Mouse (Mus musculus): ENCODE results near the gene Nectin2.

Nectin2 gene

DNA sequence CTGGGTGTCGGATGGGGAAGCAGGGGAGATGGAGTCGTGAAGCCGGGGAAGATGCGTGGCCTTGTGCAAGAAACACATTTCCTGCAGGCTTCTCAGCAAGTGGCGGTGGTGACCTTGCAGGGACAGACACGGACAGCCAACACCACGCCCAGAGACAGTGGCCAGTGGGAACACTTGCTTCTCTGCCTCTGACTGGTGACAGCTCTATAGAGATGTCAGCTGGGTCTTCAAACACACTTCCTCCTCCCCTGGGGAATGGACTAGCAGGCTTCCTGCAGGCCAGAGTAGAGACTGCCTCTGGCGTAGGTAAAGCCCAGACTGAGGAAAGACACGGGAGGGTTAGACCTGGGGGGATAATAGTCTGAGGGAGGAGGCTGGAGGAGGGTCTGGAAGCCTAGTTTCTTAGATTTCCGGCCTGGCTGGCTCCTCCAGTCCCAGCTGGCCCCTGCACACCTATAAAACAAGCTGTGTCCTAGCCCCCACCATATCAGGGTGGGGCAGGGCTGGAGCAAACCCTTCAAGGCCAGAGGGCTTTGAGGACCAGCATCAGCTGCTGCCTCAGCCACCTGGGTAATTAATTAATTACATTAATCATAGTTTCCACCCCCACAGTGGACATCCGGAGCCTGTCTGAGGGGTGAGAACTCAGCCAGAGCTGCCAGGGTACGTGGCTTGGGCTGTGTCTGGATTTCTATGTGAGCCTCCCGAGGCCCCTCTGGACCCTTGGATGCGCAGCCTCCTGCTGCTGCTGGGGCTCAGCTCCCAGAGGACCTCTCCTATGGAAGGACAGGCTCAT lies 5.5 kb downstream of the Nectin2 start:
- no peak for DNase-seq (ENCODE audit: low read depth, low spot score)

DNA sequence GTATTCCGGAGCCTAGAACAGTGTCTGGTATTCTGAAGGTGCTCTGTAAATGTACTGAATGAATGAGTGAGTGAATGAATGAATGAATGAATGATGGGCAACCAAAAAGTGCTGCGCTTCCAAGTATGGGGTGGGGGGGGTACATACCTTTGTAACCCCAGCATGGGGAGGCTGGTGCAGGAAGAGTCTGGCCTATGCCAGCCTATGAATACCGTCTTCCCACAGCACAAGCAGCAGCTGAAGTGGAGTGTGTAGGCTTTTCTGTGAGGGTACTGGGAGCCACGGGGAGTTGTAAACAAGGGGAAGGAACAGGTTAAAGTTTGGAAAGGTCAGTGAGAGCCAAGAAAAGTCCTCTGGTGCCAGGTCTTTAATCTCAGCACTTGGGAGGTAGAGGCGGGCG lies 6.5 kb downstream of the Nectin2 start:
- DNase-seq (ENCODE audit: low read depth, low spot score), result no peak

DNA sequence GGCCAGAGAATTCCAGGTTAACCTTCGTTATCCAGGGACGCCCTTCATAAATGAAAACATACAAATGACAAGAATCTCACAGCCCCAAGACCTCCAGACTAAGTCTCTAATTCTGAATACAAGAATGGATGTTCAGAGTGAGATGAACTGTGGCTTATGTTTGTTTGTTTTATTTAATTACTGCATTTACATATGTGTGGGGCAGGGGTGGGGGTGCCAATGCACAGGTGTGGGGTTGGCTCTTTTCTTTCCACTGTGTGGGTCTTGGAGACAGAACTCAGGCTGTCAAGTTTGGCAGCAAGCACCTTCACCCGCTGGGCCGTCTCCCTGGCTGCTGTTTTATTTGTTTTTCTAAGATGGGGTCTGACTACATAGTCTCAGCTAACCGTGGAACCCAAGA lies 7.8 kb downstream of the Nectin2 start:
- no peak for DNase-seq (ENCODE audit: low read depth, low spot score)

DNA sequence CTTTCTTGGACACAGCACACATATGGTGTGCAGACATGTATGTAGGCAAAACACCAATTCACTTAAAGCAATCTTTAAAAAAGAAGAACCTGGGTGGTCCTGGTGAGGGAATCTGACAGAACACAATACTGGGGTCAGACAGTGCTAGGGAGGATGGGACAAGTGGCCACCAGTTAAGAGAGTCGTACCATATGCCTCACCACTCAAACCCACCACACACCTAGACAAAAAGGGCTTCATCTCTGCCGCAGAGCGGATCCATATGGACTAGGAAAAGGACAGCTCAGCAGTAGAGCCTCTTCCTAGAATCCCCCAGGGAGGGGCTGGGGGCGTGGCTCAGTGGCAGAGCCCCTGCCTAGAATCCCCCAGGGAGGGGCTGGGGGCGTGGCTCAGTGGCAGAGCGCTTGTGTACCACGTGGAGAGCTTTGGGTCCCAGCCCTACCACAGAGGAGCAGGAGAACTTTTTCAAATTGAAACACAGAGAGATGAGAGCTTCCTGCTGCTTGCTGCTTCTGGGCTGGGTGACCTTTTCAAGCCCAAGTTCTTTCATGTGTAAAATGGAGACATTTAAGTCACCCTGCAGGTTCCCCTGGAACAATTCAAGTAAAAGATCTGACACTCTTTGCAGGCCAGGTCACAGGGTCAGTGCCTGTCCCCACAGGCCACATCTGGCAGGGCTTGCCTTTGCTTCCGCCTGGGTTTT lies 8.8 kb downstream of the Nectin2 start:
- no peak for DNase-seq (ENCODE audit: low read depth, low spot score)

DNA sequence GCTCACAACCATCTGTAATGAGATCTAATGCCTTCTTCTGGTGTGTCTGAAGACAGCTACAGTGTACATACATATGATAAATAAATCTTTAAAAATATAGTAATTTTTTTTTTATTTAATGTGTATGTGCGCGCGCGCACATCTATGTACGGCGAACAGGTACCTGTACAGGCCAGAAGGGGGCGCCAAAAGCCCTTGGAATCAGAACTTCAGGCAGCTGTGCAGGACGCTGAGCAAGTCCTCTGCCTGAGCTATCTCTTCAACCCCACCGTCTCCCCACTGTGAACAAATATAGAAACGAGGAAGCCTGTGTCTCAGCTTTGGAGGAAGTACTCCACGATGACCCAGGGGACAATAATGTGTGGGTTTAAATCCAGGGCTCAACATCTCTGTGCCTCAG lies 10.0 kb downstream of the Nectin2 start:
- no peak for DNase-seq (ENCODE audit: low read depth, low spot score)

DNA sequence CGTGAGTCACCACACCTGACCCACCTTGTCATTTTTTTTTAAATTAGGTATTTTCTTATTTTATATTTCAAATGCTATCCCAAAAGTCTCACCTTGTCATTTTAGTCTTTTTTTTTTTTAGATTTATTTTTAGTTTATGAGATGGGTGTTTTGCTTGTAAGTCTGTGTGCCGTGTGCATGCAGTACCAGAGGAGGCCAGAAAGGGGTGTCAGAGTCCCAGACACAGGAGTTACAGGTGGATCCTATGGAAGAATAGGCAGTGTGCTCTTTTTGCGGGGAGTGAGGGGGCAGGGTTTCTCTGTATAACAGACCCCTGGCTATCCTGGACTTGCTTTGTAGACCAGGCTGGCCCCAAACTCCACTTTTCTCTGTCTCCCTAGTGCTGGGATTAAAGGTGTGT lies 11.5 kb downstream of the Nectin2 start:
- no peak for DNase-seq (ENCODE audit: low read depth, low spot score)

DNA sequence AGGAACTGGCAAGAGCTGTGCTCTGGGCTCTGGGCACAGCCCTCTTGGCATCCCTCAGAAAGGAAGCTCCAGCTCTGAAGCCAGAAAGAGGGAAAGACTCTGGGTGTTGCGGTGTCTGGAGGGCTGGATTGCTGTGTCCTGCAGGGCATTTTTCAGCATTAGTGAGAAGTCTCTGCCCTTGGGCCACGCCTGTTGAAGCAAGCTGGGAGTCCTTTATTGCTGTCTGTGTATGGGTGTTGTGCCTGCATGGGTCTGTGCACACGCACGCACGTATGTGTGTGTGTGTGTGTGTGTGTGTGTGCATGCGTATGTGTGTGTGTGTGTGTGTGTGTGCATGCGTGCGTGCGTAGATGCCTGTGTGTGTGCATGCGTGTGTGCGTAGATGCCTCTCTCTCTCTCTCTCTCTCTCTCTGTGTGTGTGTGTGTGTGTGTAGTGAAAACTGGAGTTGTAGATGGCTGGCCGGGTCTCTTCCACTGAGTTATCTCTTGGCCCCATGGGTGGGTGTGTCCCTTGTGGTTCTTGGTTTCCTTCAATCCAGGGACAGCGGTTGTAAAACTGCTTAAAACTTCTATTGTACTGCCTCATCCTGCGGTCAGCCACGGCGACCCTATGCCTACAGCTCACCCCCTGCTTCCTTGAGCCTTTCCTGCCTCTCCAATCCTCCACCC lies 13.8 kb downstream of the Nectin2 start:
- DNase-seq (ENCODE audit: low read depth, low spot score), result no peak

DNA sequence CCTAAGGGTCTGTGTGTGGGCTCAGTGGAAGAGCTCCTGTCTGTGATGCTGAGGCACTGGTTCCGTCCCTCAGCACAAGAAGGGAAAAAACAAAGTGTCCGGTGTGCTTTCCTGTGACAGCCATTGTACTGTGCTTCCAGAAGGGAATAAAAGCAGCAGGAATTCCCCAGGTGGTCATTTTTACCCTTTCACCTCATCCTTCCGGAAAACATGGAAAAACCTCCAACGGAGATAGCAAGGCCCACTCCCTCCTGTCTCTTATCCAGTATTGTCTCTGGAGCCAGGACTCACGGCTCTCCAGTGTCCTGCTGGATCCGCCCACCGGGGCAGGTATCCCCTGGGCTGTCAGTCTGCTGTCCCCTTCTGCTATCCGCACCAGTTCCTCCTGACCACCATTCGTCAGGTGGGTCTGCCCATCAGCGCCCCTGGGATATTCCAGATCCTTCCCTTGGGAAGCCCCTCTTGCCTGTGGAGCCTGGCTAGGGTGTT lies 16.1 kb downstream of the Nectin2 start:
- no peak for DNase-seq (ENCODE audit: low read depth, low spot score)

DNA sequence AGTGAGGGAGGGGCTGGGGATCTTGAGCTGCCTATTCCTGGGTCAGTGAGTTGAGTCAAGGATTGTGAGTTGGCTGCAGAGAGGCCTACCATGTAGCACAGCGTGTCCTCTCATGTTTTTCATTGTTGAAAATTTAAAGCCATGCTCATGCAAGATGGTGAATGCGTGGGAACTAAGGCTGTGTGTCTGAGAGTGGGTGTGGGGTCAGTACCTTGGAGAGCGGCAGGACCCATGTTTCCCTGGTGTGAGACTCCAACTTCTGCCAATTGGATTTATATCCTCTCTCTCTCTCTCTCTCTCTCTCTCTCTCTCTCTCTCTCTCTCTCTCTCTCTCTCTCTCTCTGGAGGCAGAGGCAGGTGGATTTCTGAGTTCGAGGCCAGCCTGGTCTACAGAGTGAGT lies 23.7 kb downstream of the Nectin2 start:
- no peak for DNase-seq (ENCODE audit: low read depth, low spot score)

DNA sequence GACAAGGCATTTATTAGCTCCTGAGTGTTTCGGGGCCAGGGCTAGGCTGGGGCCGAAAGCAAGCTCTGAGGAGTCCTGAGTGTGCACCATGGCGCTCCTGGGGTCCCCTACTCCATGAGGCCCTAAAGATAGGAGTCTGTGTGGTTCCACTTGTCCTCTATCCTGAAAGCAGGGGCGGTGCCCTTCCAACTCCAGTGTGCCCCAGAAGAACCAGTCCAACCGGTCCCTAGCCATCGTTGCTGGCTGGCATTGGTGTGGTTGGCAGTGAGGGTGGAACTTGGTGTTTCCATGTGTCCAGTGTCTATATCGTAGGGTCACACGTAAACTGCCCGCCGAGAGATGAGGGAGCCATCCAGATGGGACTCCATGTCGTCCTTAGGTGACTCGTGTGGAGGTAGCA lies 26.1 kb downstream of the Nectin2 start:
- no peak for DNase-seq (ENCODE audit: low read depth, low spot score)

DNA sequence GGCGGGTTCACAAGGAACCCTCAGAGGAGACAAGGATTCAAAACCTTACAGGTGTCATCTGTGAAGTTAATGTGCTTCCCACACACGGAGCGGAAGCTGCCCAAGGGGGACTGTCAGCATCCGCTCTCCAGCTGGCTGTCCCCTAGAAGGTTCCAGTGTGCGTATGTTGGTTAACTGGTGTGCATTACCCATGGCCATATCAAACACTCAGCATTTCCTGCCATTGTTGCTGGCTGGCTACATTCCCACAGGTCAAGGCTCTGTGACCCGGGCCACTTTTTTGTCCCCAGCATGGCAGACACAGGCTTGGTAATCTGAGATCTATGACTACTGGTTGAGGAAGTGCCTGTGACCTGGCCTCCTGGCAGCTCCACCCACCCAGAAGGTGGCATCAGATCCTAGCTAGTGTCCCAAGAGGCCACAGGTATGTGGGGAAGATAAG lies 27.5 kb downstream of the Nectin2 start:
- no peak for DNase-seq (ENCODE audit: low read depth, low spot score)

DNA sequence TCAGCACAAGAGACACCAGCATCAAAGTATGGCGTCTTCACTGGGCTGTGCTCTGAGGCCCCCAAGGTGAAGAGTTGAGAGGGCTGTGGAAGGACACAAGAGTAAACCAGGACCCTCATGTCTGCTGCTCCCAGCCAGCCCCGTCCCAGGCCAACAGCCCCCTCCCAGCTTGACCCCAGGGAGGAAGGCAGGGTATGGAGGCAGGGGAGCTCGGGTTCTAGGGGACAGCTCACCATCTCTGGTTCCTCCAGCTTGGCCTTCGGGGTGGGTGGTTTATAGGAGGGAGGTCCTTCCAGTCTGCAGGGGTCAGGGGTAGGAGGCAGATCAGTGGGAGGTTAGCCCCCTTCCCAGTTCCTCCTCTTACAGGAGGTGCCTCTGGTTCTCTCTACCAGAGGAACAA lies 31.1 kb downstream of the Nectin2 start:
- DNase-seq (ENCODE audit: low read depth, low spot score), result no peak

DNA sequence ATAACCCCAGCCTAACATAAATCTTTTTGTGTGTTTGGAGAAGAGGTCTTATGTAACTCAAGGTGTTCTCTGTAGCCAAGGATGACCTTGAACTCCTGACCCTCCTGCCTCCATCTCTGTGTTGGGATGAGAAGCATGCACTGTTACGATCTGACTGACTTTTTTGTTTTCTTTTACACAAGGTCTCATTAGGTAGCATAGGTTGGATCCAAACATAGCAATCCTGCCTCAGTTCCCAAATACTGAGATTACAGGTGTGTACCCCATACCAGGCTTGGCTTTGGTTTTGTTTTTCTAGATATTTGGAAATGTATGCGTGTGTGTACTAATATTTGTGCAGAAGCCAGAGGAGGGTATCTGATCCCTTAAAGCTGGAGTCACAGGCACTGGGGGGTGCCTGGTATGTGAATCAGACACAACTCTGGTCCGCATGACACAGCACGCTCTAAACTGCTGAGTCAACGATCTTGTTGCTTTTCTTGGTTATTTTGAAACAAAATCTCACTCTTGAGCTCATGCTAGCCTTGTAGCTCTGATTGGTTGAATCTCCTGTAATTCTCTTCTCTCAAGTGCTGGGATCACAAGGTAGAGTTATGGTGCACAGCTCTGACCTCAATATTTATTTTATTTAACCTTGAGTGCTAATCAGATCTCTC lies 31.9 kb downstream of the Nectin2 start:
- DNase-seq (ENCODE audit: low read depth, low spot score), result no peak

DNA sequence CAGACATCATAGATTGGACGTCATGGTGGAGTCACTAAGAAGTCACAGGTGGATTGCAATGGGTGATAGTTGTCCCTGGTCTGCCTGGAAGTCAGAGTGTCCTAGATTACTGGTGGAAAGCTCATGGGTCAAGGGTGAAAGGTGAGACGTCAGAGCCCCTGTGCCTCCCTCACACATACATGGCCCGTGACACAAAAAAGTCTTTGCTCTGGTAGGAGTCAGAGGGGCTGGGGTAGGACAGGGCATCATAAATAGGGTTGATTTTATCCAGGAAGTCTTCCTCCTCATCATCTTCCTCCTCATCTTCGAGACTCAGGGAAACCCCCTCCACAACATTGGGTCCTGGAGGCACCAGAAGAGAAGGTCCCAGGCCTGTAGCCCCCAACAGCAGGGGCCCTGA lies 32.9 kb downstream of the Nectin2 start:
- DNase-seq (ENCODE audit: low read depth, low spot score), result no peak

DNA sequence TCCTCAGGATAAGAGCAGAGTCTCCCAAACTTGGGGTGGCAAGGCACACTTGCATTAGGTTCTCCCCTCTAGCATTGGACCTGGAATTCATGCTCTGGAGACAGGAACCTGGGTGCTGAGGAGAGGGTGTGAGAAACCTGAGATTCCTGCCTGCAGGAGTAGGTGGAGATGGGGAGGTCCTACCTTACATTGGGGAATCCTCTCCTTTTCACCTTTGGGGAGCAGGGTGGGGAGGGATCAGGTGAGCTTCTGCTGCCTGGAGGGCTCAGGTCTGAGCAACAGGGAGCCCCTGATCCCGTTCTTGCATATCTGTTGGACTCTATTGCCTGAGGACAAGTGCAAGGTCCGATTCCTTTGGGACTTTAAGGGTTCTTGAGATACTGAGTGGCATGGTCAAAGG lies 33.5 kb downstream of the Nectin2 start:
- DNase-seq (ENCODE audit: low read depth, low spot score), result no peak

DNA sequence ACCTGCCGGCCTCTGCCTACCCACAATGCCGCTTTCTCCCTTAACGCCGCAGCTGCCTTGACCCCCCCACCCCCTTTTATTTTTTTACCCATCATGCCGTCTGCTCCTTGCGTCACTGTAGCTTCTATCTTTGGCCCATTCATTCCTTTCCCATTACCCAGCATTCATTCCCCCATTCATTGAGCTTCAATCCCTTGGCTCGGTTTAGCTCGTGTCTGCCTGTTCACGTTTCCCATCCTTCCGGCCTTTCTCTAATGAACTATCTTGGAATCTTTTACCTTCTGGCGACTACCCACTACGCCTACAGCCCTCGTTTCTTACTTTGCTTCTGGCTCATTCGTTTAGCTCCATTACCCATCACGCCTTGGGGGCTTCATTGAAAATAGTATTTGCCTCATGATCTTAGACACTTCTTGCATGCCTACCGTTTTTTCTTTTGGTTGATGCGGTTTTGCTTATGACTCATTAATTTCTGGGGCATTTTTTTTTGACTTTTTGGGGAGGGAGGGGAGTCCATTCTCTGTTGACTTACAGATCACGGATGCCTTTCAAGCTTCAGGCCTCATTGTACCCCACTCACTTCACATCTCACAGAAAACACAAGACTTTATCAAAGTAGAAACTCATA lies 34.1 kb downstream of the Nectin2 start:
- DNase-seq (ENCODE audit: low read depth, low spot score), result no peak

DNA sequence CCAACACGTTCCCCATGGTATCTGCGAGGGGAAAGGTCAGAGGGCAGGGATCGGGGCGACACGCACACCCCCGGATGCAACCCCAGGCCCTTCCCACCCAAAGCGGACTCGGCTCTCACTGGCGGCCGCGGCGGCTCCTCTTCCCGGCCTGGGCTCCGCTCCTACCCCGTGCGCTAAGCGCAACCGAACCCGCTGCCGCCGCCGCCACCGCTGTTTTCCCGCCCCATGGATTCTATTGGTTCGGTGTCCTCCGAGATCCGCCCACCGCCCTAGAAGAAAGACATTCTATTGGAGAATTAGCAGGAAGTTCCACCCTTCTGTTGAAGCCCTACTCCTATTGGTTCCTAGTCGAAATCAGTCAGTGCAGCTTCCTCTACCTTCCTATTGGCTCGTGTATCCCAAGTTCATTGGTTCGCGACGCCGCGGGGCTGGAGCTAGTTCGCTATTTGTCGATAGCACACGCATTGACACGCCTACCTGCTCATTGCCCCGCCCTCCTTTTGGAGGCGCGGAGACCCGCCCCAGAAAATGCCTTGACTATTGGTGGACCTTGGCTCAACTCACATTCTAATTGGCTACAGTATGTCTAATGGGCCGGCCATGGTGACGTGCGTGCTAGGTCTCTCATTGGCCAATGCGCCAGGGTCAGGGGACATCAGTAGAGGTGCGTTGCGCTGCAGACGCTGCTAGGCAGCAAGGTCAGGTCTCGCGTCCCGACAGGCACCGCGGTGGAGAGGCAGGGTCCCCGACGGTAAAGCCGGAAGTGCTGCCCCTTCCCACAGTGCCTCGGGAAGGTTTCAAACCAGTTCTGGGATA lies 34.8 kb downstream of the Nectin2 start, which contains the start of gene Tomm40:
Gene Tomm40 (minus strand): TSS at position 200 of the 816 bp plus-strand sequence.
- DNase-seq (ENCODE audit: low read depth, low spot score), result peak; percentile 100

DNA sequence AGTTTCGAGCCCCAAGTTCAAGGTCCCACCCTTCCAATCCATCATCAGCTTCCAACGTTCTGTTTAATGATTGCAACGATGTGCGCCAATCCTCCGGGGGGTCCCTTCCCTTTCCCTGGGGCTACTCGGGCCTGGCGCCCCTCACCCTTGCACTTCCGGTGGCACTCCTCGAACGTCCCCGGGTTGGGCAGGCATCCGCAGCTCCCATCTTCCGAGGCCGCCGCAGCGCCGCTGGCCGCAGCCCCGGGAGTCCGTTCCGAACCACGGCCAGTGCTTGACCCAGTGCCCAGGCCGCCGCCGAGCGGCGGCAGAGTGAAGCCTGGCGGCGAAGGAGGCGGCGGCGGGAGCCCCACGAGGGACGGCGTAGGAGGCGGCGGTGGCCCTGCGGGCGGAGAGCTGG lies 35.4 kb downstream of the Nectin2 start:
- no peak for DNase-seq (ENCODE audit: low read depth, low spot score)

DNA sequence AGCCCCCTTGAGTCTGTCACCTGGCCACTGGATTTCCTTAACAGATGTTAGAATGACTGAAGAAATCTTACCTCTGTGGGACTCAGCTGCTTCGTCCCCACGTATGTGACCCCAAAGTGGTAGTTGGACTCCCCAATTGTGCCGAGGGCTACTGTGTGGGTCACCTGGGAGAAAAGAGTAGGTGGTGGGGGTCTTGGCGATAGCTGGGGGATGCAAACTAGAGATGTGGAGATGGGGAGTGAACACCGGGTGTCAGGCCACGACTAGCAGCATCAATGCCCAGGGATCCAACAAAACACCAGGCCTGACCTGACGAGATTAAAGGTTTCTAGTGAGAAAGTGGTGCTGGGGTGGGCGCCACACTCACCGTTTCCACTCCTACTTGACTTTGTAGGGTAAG lies 36.7 kb downstream of the Nectin2 start:
- no peak for DNase-seq (ENCODE audit: low read depth, low spot score)

DNA sequence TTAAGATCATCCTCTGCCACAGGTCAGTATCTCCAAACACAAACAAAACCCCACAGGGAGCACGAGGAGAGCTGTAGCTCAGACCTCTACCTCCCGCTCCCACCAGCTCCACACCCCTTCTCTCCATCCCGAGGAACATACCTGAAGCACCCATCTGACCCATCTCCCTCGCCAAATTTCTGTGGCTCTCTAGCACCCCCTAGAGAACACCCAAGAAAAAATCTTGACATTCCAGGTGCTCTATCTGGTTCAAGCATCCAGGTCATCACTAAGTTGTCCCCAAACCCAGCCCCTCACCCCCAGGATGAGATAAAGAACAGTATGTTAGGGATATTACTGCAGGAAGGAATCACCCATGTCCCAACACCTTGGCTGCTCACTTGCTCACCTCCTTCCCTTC lies 37.1 kb downstream of the Nectin2 start:
- DNase-seq (ENCODE audit: low read depth, low spot score), result peak; percentile 44

DNA sequence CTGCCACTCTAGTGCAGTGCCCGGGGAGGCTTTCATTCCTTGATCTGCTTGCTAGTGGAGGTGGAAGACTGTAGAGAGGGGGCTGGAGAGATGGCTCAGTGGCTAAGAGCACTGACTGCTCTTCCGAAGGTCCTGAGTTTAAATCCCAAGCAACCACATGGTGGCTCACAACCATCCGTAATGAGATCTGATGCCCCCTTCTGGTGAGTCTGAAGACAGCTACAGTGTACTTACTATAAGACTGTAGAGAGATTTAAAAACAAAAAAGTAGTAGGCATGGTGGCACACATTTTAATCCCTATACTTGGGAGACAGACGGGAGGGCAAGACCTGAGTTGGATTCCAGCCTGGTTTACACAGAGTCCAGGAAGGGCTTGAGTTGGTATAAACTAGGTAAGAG lies 37.9 kb downstream of the Nectin2 start:
- no peak for DNase-seq (ENCODE audit: low read depth, low spot score)

All from CD4-positive helper T cell, adult 2 months (primary cell).